Mouse (Mus musculus): ENCODE measurements around the gene Ptar1. TPM values are rescaled to one million over a fixed set of nuclear protein-coding genes. Genes with fewer than 3 reads are reported as not detected.

Gene Ptar1
- polyA plus RNA-seq, 1 experiment from 2014 or later, result 8.8 TPM

DNA sequence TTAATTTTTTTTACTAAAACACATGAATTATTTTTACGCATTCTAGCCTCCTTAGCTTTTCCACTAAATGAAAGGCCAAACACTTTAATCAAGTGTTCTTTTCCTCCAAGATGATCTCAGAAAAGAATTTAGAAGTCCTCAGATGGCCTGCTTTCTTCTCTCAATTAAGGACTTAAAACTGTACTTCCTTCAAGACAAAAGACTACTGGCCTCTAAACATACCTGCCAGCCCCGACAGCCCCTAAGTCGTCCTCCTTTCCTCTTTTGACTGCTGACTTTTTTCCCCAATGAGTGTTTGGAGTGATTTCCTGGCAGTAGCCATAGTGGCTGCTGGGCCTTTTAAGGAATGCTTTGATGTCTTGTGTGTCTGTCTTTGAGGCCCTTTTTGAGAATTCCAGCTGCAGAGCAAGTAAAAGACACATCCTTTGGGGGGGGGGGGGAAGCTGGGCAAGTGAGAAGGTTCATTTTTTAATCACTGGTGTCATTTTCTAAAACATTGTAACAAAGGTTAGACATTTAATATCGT, 1.3 kb downstream of the Ptar1 start:
- peak overlapping the region; percentile 88 for H3K4me3 ChIP-seq
- WGBS, result 17% methylated on average over 4 of the region's 4 CpGs
- peak; percentile 55 for DNase-seq (ENCODE audit: low spot score)
- H3K27me3 ChIP-seq (replicated peaks; ENCODE audit: low read depth, poor library complexity, severe bottlenecking), result no peaks in the 10 kb centered on the region
- no peaks in the 10 kb centered on the region for H3K9me3 ChIP-seq
- H3K36me3 ChIP-seq (replicated peaks), result no peaks in the 10 kb centered on the region
- H3K27ac ChIP-seq (replicated peaks), result peak overlapping the region; percentile 99
- H3K4me1 ChIP-seq, result peaks cover 18% of the 10 kb centered on the region

DNA sequence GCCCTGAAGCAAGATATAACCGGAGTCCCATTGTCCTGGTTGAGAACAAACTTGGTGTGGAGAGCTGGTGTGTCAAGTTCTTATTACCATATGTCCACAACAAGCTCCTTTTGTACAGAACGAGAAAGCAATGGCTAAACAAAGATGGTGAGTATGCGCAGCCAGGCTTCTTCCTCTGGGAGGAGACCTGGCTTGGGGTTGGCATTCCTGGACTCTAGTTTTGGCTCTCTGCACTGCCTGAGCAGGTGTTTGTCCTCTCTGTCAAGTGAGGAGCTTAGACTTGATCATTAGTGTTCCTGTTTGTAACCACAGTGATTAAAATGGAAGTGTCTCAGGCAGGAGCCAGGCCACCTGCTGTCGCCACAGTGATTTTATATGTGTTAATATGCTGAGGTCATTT, 7.1 kb downstream of the Ptar1 start:
- no peak overlapping the region for H3K4me3 ChIP-seq
- no peaks in the 10 kb centered on the region for H3K27me3 ChIP-seq (replicated peaks; ENCODE audit: low read depth, poor library complexity, severe bottlenecking)
- peaks cover 54% of the 10 kb centered on the region for H3K36me3 ChIP-seq (replicated peaks)
- peaks cover 3% of the 10 kb centered on the region; the same call in 1 of the 2 replicates for H3K4me1 ChIP-seq
- no peaks in the 10 kb centered on the region for H3K9me3 ChIP-seq
- no peak overlapping the region for H3K27ac ChIP-seq (replicated peaks)
- no peak for DNase-seq (ENCODE audit: low spot score)
- WGBS, result 88% methylated on average over 4 of the region's 4 CpGs

DNA sequence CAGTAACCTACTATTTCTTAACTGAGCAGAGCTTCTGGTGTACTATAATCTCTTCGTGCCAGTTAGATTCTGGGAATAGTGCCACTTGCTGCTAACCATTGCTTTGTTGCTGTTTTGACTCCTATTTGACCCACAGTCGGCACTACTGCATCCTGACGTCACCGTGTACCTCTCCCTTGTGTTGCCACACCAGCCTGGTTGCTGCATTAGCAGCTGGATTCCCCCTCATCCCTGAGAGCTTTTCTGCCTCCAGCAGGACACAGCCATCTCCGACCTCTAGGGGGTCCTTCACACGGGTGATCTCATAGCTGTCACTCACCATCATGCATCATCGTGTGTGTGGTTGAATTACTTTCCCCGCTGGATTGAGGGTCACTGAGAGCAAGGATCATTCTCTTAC, 10.6 kb downstream of the Ptar1 start:
- H3K4me1 ChIP-seq, result no peaks in the 10 kb centered on the region
- H3K27me3 ChIP-seq (replicated peaks; ENCODE audit: low read depth, poor library complexity, severe bottlenecking), result no peaks in the 10 kb centered on the region
- no peak overlapping the region for H3K4me3 ChIP-seq
- DNase-seq (ENCODE audit: low spot score), result no peak
- no peaks in the 10 kb centered on the region for H3K9me3 ChIP-seq
- 84% methylated on average over 8 of the region's 8 CpGs for WGBS
- no peak overlapping the region for H3K27ac ChIP-seq (replicated peaks)
- H3K36me3 ChIP-seq (replicated peaks), result peaks cover 85% of the 10 kb centered on the region

DNA sequence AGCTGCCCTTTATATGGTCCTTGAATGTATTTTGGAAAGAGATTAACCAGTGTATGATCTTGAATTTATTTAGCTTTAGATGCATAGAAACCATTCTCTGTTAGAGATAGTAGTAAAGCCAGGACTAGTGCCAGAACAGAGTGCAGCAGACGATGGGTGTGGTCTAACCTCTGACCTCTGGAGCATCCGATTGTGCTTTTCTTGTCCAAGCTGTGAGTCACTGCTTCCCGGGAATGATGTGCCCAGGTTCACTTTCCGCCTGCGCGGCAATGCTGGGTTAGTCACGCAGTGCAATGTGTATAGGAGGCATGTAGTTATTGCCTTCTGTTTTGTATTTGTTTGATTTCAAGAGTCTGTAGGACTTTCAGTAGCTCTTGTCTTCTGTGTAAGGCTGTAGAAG, 11.1 kb downstream of the Ptar1 start:
- WGBS, result 83% methylated on average over 7 of the region's 7 CpGs
- Histone ChIP-seq H3K36me3 (replicated peaks) (peaks cover 90% of the 10 kb centered on the region), H3K4me1 (no peaks in the 10 kb centered on the region), H3K27me3 (replicated peaks; ENCODE audit: low read depth, poor library complexity, severe bottlenecking) (no peaks in the 10 kb centered on the region), H3K27ac (replicated peaks) (no peak overlapping the region), H3K4me3 (no peak overlapping the region), H3K9me3 (no peaks in the 10 kb centered on the region)
- DNase-seq (ENCODE audit: low spot score), result no peak

DNA sequence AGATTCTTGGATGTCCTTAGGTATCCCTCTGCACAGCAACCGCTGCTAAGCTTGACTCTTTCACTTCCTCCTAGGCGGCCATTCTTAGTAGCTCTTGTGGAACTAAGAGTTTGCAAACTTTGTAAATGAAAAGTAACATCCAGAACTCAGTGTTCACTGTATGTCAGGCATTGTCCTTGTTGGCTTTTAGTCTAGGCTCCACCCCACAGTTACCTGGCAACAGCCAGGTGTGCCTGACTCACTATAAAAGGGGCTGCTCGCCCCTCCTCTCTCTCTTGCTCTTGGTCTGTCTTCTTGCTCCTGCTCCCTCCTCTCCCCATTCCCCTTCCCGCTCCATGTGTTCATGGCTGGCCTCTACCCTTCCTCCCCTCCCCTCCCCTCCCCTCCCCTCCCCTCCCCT, 11.9 kb downstream of the Ptar1 start:
- H3K9me3 ChIP-seq, result no peaks in the 10 kb centered on the region
- H3K27ac ChIP-seq (replicated peaks), result no peak overlapping the region
- no peak overlapping the region for H3K4me3 ChIP-seq
- peaks cover 92% of the 10 kb centered on the region for H3K36me3 ChIP-seq (replicated peaks)
- no peak for DNase-seq (ENCODE audit: low spot score)
- H3K27me3 ChIP-seq (replicated peaks; ENCODE audit: low read depth, poor library complexity, severe bottlenecking), result no peaks in the 10 kb centered on the region
- H3K4me1 ChIP-seq, result no peaks in the 10 kb centered on the region
- 89% methylated on average over 4 of the region's 4 CpGs for WGBS

DNA sequence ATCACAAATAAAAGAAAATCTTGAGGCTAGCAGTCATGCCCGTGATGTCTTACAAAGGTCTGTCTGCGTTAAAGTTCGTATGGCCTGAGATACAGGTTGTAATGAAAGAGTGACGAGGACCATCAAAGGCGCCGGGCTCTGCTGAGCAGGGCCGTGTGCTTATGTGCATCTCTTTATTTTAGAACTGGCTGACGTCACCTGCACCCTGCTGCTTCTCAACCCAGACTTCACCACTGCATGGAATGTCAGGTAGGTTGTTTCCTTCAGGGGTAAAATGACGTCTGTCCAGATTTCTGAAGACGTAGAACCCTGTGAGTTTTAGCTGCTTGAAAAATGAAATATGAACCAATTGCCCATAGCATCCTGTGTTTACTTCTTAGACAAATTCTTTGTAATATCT, 15.7 kb downstream of the Ptar1 start:
- H3K27me3 ChIP-seq (replicated peaks; ENCODE audit: low read depth, poor library complexity, severe bottlenecking), result no peaks in the 10 kb centered on the region
- no peaks in the 10 kb centered on the region for H3K4me1 ChIP-seq
- H3K36me3 ChIP-seq (replicated peaks), result peaks cover 91% of the 10 kb centered on the region
- no peak overlapping the region for H3K4me3 ChIP-seq
- DNase-seq (ENCODE audit: low spot score), result no peak
- no peak overlapping the region for H3K27ac ChIP-seq (replicated peaks)
- 94% methylated on average over 10 of the region's 10 CpGs for WGBS
- no peaks in the 10 kb centered on the region for H3K9me3 ChIP-seq

DNA sequence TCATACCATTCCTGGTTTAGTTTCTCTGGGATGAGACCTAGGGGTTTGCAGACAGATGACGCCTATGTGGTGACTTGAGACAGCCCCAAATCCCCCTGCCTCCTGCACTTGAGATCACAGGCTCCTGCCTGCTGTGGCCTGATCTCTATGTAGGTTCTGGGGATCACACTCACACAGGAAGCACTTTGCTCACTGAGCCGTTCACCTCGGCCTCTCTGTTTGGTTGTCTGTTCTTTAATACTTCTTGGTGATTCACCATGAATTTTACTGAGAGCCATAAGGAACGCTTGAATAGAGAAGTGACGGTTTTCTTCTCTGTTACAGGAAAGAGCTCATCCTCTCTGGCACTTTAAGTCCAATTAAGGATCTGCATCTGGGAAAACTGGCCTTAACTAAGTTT, 18.2 kb downstream of the Ptar1 start:
- Histone ChIP-seq H3K4me1 (no peaks in the 10 kb centered on the region), H3K27ac (replicated peaks) (no peak overlapping the region), H3K9me3 (no peaks in the 10 kb centered on the region), H3K27me3 (replicated peaks; ENCODE audit: low read depth, poor library complexity, severe bottlenecking) (no peaks in the 10 kb centered on the region), H3K4me3 (no peak overlapping the region), H3K36me3 (replicated peaks) (peaks cover 92% of the 10 kb centered on the region)
- 90% methylated on average over 5 of the region's 5 CpGs for WGBS
- no peak for DNase-seq (ENCODE audit: low spot score)

DNA sequence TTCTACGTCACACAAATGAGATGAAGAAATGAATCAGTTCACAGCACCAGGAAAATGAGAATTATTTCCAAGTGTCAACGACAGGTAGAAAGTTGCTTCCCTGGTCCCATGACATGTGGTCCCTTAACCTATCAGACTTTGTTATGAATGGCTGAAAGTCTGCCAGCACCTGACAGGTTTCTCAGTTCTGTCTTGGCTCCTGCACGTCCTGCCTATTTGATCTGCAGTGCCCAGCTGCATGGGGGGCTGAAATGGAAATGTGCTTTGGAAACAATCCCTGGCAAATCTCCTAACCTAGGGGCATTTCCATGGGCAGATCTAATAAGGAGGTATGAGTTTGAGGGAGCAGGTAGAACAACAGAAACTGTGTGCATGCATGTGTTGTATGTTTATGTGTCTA, 59.3 kb downstream of the Ptar1 start:
- Histone ChIP-seq H3K9me3 (no peaks in the 10 kb centered on the region), H3K27me3 (replicated peaks; ENCODE audit: low read depth, poor library complexity, severe bottlenecking) (no peaks in the 10 kb centered on the region), H3K4me1 (no peaks in the 10 kb centered on the region), H3K36me3 (replicated peaks) (no peaks in the 10 kb centered on the region), H3K27ac (replicated peaks) (no peak overlapping the region), H3K4me3 (no peak overlapping the region)
- WGBS, result 78% methylated on average over 3 of the region's 3 CpGs
- no peak for DNase-seq (ENCODE audit: low spot score)

DNA sequence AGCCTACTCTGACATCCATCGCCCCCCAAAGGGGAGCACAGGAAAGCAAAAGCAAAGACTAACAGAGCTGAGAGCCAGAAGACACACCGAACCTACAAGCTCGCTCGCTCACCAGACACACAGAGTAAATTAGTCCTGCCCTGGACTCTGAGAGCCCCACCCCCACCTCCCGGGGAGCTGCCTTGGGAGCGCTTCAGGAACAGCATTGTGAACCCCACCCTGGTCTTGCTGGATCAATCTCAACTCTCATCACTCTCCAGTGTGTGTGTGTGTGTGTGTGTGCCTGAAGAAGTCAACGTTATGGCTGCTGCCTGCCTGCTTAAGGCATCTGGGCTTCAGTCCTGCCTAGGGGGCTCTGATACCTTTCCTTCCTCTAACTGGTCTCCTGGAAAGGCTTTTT, 69.8 kb downstream of the Ptar1 start:
- Histone ChIP-seq H3K4me3 (peak overlapping the region; percentile 21; the same call in 1 of the 2 replicates), H3K4me1 (peaks cover 20% of the 10 kb centered on the region), H3K9me3 (no peaks in the 10 kb centered on the region), H3K27ac (replicated peaks) (no peak overlapping the region), H3K27me3 (replicated peaks; ENCODE audit: low read depth, poor library complexity, severe bottlenecking) (peaks cover 40% of the 10 kb centered on the region), H3K36me3 (replicated peaks) (no peaks in the 10 kb centered on the region)
- peak; percentile 23 for DNase-seq (ENCODE audit: low spot score)
- 12% methylated on average over 7 of the region's 7 CpGs for WGBS

DNA sequence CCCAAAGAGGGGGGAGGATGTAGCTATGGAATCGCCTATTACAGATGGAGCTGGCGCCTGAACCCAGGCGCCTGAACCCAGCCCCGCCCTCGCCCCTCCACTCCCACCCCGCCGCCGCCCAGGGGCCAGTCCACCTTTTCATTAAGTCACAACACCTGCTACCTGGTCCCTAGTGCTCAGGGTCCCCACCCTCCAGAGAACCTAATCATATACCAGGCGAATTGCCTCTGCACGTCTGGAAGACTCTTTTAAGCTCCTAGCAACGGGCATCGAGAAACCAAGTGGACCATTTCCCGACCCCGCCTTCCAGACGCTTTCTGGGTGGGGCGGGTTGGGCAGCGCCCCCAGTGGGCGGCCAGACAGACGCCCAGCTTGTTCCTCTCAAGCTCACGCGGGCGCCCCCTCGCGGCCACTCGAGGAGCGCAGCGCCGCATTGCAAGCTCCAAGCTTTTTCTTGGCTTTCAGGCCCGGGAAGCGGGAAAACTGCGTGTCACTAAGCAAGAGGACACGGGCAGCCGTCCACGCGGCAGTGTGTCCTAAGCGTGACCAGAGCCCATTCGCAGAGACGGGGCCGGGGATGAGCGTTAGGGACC, 70.8 kb downstream of the Ptar1 start:
- DNase-seq (ENCODE audit: low spot score), result peak; percentile 97
- Histone ChIP-seq H3K4me1 (peaks cover 20% of the 10 kb centered on the region), H3K27ac (replicated peaks) (peak overlapping the region; percentile 91), H3K9me3 (no peaks in the 10 kb centered on the region), H3K27me3 (replicated peaks; ENCODE audit: low read depth, poor library complexity, severe bottlenecking) (peaks cover 40% of the 10 kb centered on the region), H3K4me3 (peak overlapping the region; percentile 80), H3K36me3 (replicated peaks) (no peaks in the 10 kb centered on the region)
- 1% methylated on average over 40 of the region's 40 CpGs for WGBS

DNA sequence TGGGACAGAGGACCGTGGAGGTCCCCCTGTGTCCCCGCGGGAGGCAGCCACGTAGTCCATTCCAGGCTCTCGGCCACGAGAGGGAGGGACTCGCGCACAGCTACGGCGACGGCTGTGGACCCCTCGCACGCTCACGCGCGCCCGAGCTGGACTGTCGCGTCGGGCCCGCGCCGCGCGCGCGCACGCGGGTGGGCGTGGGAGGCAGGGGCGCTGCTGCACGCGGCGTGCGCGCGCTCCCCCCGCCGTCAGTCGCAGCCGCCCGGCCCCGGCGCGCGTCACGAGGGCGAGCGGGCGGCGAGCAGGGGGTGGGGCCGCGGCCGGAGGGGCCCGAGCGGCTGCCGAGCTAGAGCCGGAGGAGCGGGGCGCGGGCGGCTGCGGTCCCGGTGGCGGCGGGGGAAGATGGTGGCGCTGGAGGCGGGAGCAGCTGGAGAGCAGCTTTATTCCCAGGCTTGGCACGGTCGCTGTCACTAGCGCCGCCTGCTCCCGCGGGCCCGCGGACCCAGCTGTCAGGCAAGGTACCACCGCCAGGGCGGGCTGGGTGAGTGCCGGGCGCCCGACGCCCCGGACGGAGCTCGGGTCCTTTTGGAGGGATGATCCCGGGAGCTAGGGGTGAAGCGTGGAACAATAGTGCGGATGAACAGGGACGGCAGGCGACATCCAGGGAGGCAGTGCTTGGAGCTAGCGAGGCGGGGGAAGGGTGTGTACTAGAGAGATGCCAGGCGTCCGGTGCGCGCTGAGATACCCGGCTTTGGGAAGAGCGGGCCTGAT, 71.5 kb downstream of the Ptar1 start, which contains the start of gene Apba1:
Gene Apba1 (plus strand): TSS at position 334 of the 768 bp plus-strand sequence.
- DNase-seq (ENCODE audit: low spot score), result peak; percentile 78
- Histone ChIP-seq H3K4me3 (peak within 1 kb of the TSS; percentile 80), H3K9me3 (no peaks in the 10 kb centered on the region), H3K27me3 (replicated peaks; ENCODE audit: low read depth, poor library complexity, severe bottlenecking) (peaks cover 40% of the 10 kb centered on the region), H3K4me1 (peaks cover 20% of the 10 kb centered on the region), H3K36me3 (replicated peaks) (no peaks in the 10 kb centered on the region), H3K27ac (replicated peaks) (peak within 1 kb of the TSS; percentile 91)
- WGBS, result under 1% methylated on average over 98 of the region's 98 CpGs

DNA sequence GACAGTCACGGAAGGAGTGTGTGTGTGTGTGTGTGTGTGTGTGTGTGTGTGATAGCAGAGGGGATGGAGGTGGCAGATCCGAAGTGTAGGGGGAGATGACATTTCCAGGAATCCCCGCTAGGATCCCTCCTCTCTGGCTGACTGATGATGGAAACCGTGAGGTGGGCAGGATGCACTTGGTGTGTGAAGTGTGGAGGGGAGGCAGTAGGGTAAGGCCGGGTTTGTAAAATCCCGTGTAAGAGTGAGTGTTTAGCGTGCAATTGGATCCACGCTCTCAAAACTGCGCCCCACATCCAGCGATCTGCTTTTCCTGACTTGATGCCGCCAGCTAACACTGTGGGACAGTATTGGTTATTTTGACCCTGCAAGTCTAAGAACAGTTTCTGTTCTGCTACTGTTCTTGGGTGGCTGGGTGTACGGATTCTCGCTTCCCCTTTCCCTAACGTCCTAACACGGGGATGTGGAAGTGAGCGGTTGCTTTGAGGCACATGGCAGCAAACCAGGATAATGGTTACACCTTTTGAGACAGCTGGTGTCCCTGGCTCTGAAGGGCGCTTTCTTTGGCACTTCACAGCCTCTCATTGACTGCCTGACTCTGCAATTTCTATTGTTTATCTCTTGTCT, 72.2 kb downstream of the Ptar1 start:
- Histone ChIP-seq H3K36me3 (replicated peaks) (no peaks in the 10 kb centered on the region), H3K27ac (replicated peaks) (0 out of 2 replicates have a peak overlapping the region, but pooled peaks have one; percentile 91), H3K9me3 (no peaks in the 10 kb centered on the region), H3K4me1 (peaks cover 20% of the 10 kb centered on the region), H3K4me3 (peak overlapping the region; percentile 80), H3K27me3 (replicated peaks; ENCODE audit: low read depth, poor library complexity, severe bottlenecking) (peaks cover 40% of the 10 kb centered on the region)
- 4% methylated on average over 17 of the region's 17 CpGs for WGBS
- DNase-seq (ENCODE audit: low spot score), result no peak
